In the genomic region with DNA sequence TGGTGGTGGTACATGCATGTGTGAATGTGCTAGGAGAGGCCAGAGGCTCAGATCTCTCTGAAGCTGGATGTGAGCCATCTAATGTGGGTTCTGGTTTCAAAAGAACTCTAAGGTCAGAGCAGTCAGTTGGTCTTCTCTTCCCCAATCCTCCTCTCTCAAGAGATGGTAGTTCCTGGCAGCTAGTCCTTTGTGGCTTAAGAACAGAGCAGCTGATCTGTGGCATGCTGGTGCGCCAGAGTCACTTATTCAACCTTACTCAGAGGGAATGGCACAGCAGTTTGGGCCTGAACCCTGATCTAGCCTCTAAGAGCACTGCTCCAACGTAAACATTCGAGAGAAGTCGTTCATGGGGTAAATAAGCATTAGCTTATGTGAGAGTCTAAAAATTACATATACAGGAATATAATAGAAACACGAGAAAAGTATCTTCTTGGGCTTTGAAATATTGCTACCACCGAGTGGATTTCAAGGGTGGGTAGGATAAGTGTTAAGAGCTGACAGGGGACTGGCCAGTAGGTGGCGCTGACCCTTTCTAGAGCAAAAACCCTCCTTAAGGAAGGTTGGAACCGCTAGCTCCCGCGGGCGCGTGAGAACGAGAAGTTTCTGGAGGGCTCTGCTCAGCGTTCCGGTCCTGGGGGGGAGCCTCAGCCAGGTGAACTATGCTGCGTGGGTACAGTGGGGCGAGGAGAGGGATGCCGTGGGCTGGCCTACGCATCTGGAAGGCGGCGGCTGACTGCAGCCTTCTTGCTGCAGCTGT, we compare ENCODE assay signal across 8 mouse cellular contexts. TPM values are rescaled to one million over a fixed set of nuclear protein-coding genes. Genes with fewer than 3 reads are reported as not detected.
DNase-seq lines count a peak whose midpoint lies in the region; ATAC-seq and TF ChIP-seq lines count a peak whose summit lies in the region.

Gene Mtf1, plus strand, starts transcription at position 553 of the 757 bp plus-strand sequence.

- peak; percentile 80 for ATAC-seq in erythroblast, adult 5-6 weeks (replicated peaks; ENCODE audit: low FRiP score, poor library complexity, severe bottlenecking)
- peak; percentile 79; the same call in 1 of the 2 replicates for ATAC-seq in heart, embryonic 11.5 days (replicated peaks; ENCODE audit: insufficient number of reproducible peaks, low FRiP score, low TSS enrichment)
- ATAC-seq in kidney, embryonic 15.5 days (replicated peaks; ENCODE audit: low FRiP score) = peak; percentile 83
- ATAC-seq in limb, embryonic 15.5 days (ENCODE audit: insufficient number of reproducible peaks, low FRiP score, low TSS enrichment, low read depth) = peak; percentile 79
- peak; percentile 84 for ATAC-seq in midbrain, postnatal 0 days (ENCODE audit: low FRiP score)

- peak within 1 kb of the TSS; percentile 75 for H3K4me3 ChIP-seq in heart, embryonic 11.5 days (ENCODE audit: low read depth, low read length)
- H3K4me3 ChIP-seq in kidney, embryonic 15.5 days (replicated peaks) = peak within 1 kb of the TSS; percentile 98
- H3K4me3 ChIP-seq in limb, embryonic 15.5 days = peak within 1 kb of the TSS; percentile 93
- H3K4me3 ChIP-seq in midbrain, postnatal 0 days (ENCODE audit: low read depth, low read length) = peak within 1 kb of the TSS; percentile 81

- TF ChIP-seq POLR2A in brain, embryonic 14.5 days (IDR thresholded peaks at IDR 0.05; ENCODE audit: borderline replicate concordance, extremely low read depth, insufficient read depth, insufficient read length, poor library complexity, severe bottlenecking) = no peak

- H3K27me3 ChIP-seq in heart, embryonic 11.5 days (ENCODE audit: control insufficient read depth, insufficient read depth, low read length) = no peaks in the 10 kb centered on the region
- H3K27me3 ChIP-seq in kidney, embryonic 15.5 days = no peaks in the 10 kb centered on the region
- no peaks in the 10 kb centered on the region for H3K27me3 ChIP-seq in limb, embryonic 15.5 days
- no peaks in the 10 kb centered on the region for H3K27me3 ChIP-seq in midbrain, postnatal 0 days (ENCODE audit: insufficient read depth, low read length)

- peak within 1 kb of the TSS; percentile 98 for H3K27ac ChIP-seq in heart, embryonic 11.5 days (ENCODE audit: low read depth, low read length)
- H3K27ac ChIP-seq in kidney, embryonic 15.5 days = peak within 1 kb of the TSS; percentile 99
- H3K27ac ChIP-seq in limb, embryonic 15.5 days = peak within 1 kb of the TSS; percentile 98
- H3K27ac ChIP-seq in midbrain, postnatal 0 days (ENCODE audit: low read depth, low read length) = peak within 1 kb of the TSS; percentile 76

- H3K9me3 ChIP-seq in heart, embryonic 11.5 days (replicated peaks; ENCODE audit: control insufficient read depth, low read length) = no peaks in the 10 kb centered on the region
- no peaks in the 10 kb centered on the region for H3K9me3 ChIP-seq in kidney, embryonic 15.5 days (replicated peaks)
- no peaks in the 10 kb centered on the region for H3K9me3 ChIP-seq in limb, embryonic 15.5 days
- H3K9me3 ChIP-seq in midbrain, postnatal 0 days (ENCODE audit: low read length) = no peaks in the 10 kb centered on the region

- peak within 1 kb of the TSS; percentile 85 for H3K4me2 ChIP-seq in heart, embryonic 11.5 days
- H3K4me2 ChIP-seq in kidney, embryonic 15.5 days = peak within 1 kb of the TSS; percentile 92
- peak within 1 kb of the TSS; percentile 86 for H3K4me2 ChIP-seq in limb, embryonic 15.5 days
- peak within 1 kb of the TSS; percentile 89 for H3K4me2 ChIP-seq in midbrain, postnatal 0 days (ENCODE audit: low read depth, low read length, poor library complexity, severe bottlenecking)

- 3% methylated on average over 20 of the region's 21 CpGs for WGBS in heart, embryonic 11.5 days (ENCODE audit: insufficient replicate concordance)
- 3% methylated on average over 21 of the region's 21 CpGs for WGBS in kidney, embryonic 15.5 days
- WGBS in limb, embryonic 15.5 days = 2% methylated on average over 21 of the region's 21 CpGs
- WGBS in midbrain, postnatal 0 days = 2% methylated on average over 21 of the region's 21 CpGs

- peak; percentile 85 for TF ChIP-seq CTCF in brain, embryonic 14.5 days (IDR thresholded peaks at IDR 0.05; ENCODE audit: borderline replicate concordance, extremely low read depth, insufficient read depth, insufficient read length)
- peak; percentile 90 for TF ChIP-seq CTCF in midbrain, postnatal 0 days (IDR thresholded peaks at IDR 0.05)

- H3K9ac ChIP-seq in heart, embryonic 11.5 days (ENCODE audit: low read depth, low read length) = peak within 1 kb of the TSS; percentile 97
- peak within 1 kb of the TSS; percentile 96 for H3K9ac ChIP-seq in kidney, embryonic 15.5 days
- H3K9ac ChIP-seq in limb, embryonic 15.5 days = peak within 1 kb of the TSS; percentile 97
- H3K9ac ChIP-seq in midbrain, postnatal 0 days (replicated peaks; ENCODE audit: low read length, poor library complexity, severe bottlenecking) = peak within 1 kb of the TSS; percentile 73

- DNase-seq in CD4-positive helper T cell, adult 2 months (ENCODE audit: low read depth, low spot score) = peak; percentile 88
- peak; percentile 96 for DNase-seq in brain, embryonic 14.5 days (ENCODE audit: low read depth)
- DNase-seq in midbrain, postnatal 0 days (ENCODE audit: low spot score) = peak; percentile 96
- peak; percentile 89 to 96 for DNase-seq in spleen, postnatal 10 days (ENCODE audit: low spot score in 2 of 2)

- peaks cover 7% of the 10 kb centered on the region; the same call in 1 of the 2 replicates for H3K36me3 ChIP-seq in heart, embryonic 11.5 days (ENCODE audit: control insufficient read depth, insufficient read depth, low read length)
- H3K36me3 ChIP-seq in kidney, embryonic 15.5 days = peaks cover 66% of the 10 kb centered on the region
- peaks cover 60% of the 10 kb centered on the region for H3K36me3 ChIP-seq in limb, embryonic 15.5 days
- peaks cover 29% of the 10 kb centered on the region for H3K36me3 ChIP-seq in midbrain, postnatal 0 days (ENCODE audit: insufficient read depth, low read length)

- H3K4me1 ChIP-seq in heart, embryonic 11.5 days (ENCODE audit: control insufficient read depth, insufficient read depth, low read length) = peaks cover 5% of the 10 kb centered on the region; the same call in 1 of the 2 replicates
- peaks cover 12% of the 10 kb centered on the region for H3K4me1 ChIP-seq in kidney, embryonic 15.5 days
- H3K4me1 ChIP-seq in limb, embryonic 15.5 days = peaks cover 10% of the 10 kb centered on the region
- H3K4me1 ChIP-seq in midbrain, postnatal 0 days (ENCODE audit: insufficient read depth, low read length) = no peaks in the 10 kb centered on the region; the same call in 1 of the 2 replicates

RNA-seq across cellular contexts. Expression of gene Mtf1, which starts in this region (rescaled TPM):
- 9.3 and 11.5 TPM in 2 replicates for polyA plus RNA-seq in brain, embryonic 14.5 days (2012; rRNA removed)
- 5.2 and 5.4 TPM in 2 replicates for total RNA-seq in erythroblast, adult 5-6 weeks (2015; ENCODE audit: low replicate concordance)
- 8.6 and 17.4 TPM in 2 replicates for total RNA-seq in erythroblast, adult 5-6 weeks (2017; ENCODE audit: low replicate concordance)
- 11.0 and 13.5 TPM in 2 replicates for polyA plus RNA-seq in heart, embryonic 11.5 days (2014; fragmentation: Nextera tagmentation; extraction: Ambion mirVana)
- 14.2 and 15.5 TPM in 2 replicates for polyA plus RNA-seq in kidney, embryonic 15.5 days (2015; fragmentation: Nextera tagmentation; extraction: Ambion mirVana)
- 10.7 and 12.4 TPM in 2 replicates for polyA plus RNA-seq in limb, embryonic 15.5 days (2015; fragmentation: Nextera tagmentation; extraction: Ambion mirVana)
- total RNA-seq in midbrain, postnatal 0 days (2014; rRNA removed) = 7.0 and 15.5 TPM in 2 replicates
- polyA plus RNA-seq in midbrain, postnatal 0 days (2015; fragmentation: Nextera tagmentation; extraction: Ambion mirVana) = 22.1 and 24.7 TPM in 2 replicates

Comparison
In these comparisons a context has a peak if more than half of its experiments do, and no peak if none do; other contexts are left out.
1. Peak in every context shown above with its lines: DNase-seq, ATAC-seq, H3K4me3 ChIP-seq and H3K27ac ChIP-seq.